Mouse (Mus musculus) cerebellum, adult 2 months (tissue): ENCODE data around the gene Gm1043.

Experiments
- CTCF ChIP-seq: fragments of 200-500 bp; IDR thresholded peaks from 2 replicates; pipeline ENCODE4 v1.5.1; 2011; ENCODE audit warnings: low read depth, mild to moderate bottlenecking, control low read depth, low read length, moderate library complexity, borderline replicate concordance; ENCODE audit not compliant: insufficient read depth
- POLR2A ChIP-seq: fragments of 200-500 bp; IDR thresholded peaks from 2 replicates; pipeline ENCODE4 v1.6.1; 2011; ENCODE audit warnings: low read length, control low read depth, borderline replicate concordance; ENCODE audit not compliant: insufficient read depth

- no peak for TF ChIP-seq CTCF
- no peak for TF ChIP-seq POLR2A
These were observed 16.9 kb downstream of the Gm1043 start for GRCm38 (mm10) chr5:37102056-37102455.
